Mouse (Mus musculus) lung, embryonic 16.5 days (tissue): ENCODE results near the gene Spag6. TPM values are rescaled to one million over a fixed set of nuclear protein-coding genes. Genes with fewer than 3 reads are reported as not detected.

ENCODE experiments used
- ATAC-seq: fragments of 200-750 bp; cut with Nextera tagmentation; 2 replicates; pipeline ENCODE4 v1.8.0; 2017; ENCODE audit warnings: low read depth, mild to moderate bottlenecking, moderate library complexity
- H3K27ac ChIP-seq: fragments of 300-500 bp; sonication (generic); 2 replicates; pipeline ENCODE4 v1.5.1; 2014; ENCODE audit warnings: mild to moderate bottlenecking, control low read depth, low read length
- H3K27me3 ChIP-seq: fragments of 300-500 bp; sonication (generic); 2 replicates; pipeline ENCODE4 v1.6.1; 2014; ENCODE audit warnings: low read depth, low read length, mixed read lengths; ENCODE audit not compliant: control insufficient read depth, insufficient read depth
- H3K36me3 ChIP-seq: fragments of 300-500 bp; sonication (generic); 2 replicates; pipeline ENCODE4 v1.6.1; 2014; ENCODE audit warnings: low read length; ENCODE audit not compliant: control insufficient read depth, insufficient read depth
- H3K4me1 ChIP-seq: fragments of 300-500 bp; sonication (generic); replicated peaks from 2 replicates; pipeline ENCODE4 v1.6.1; 2014; ENCODE audit warnings: low read length, mixed read lengths; ENCODE audit not compliant: control insufficient read depth, insufficient read depth
- H3K4me2 ChIP-seq: fragments of 300-500 bp; sonication (generic); 2 replicates; pipeline ENCODE4 v1.6.1; 2014; ENCODE audit warnings: low read depth, low read length, control low read depth
- H3K4me3 ChIP-seq: fragments of 300-500 bp; sonication (generic); 2 replicates; pipeline ENCODE4 v1.5.1; 2014; ENCODE audit warnings: mild to moderate bottlenecking, low read length, control low read depth
- H3K9ac ChIP-seq: fragments of 300-500 bp; sonication (generic); 2 replicates; pipeline ENCODE4 v1.6.1; 2014; ENCODE audit warnings: low read length, control low read depth
- H3K9me3 ChIP-seq: fragments of 300-500 bp; sonication (generic); 2 replicates; pipeline ENCODE4 v1.6.1; 2016; ENCODE audit warnings: low read length; ENCODE audit not compliant: control insufficient read depth
- WGBS: fragments of 180-500 bp; shearing (Covaris S2); extraction: QIAGEN DNeasy Blood & Tissue Kit; methylation state at CpG from one replicate; pipeline ENCODE4 v1.1.7; 2014; 5-methylcytosine and 5-hydroxymethylcytosine counted together
- polyA plus RNA-seq: library from polyadenylated mRNA; unstranded; fragments of >200 nt; fragmentation: Nextera tagmentation; extraction: Ambion mirVana; gene quantifications from 2 replicates; pipeline ENCODE4 v1.2.1, GENCODE M21; 2015

The Spag6 gene
- polyA plus RNA-seq, 1 experiment from 2014 or later, result 0.15 TPM

- no peak for ATAC-seq
- Histone ChIP-seq H3K4me2 (no peak overlapping the region), H3K4me3 (no peak overlapping the region), H3K36me3 (no peaks in the 10 kb centered on the region), H3K9me3 (0 out of 2 replicates have a peak, but pooled peaks cover 4% of the 10 kb centered on the region), H3K27ac (no peak overlapping the region), H3K4me1 (peaks cover 22% of the 10 kb centered on the region), H3K27me3 (peaks cover 47% of the 10 kb centered on the region), H3K9ac (no peak overlapping the region)
Measured at GRCm38 (mm10) chr2:18692031-18692430, 1.8 kb upstream of the Spag6 start.

GRCm38 (mm10) chr2:18692548-18692947 lies 1.3 kb upstream of the Spag6 start:
- Histone ChIP-seq H3K9ac (no peak overlapping the region), H3K36me3 (no peaks in the 10 kb centered on the region), H3K27me3 (peaks cover 42% of the 10 kb centered on the region), H3K4me3 (no peak overlapping the region), H3K27ac (no peak overlapping the region), H3K4me2 (no peak overlapping the region), H3K9me3 (0 out of 2 replicates have a peak, but pooled peaks cover 4% of the 10 kb centered on the region), H3K4me1 (peaks cover 22% of the 10 kb centered on the region)
- WGBS, result 4% methylated on average over 1 of the region's 1 CpGs
- ATAC-seq, result no peak

- ATAC-seq, result no peak
- H3K9ac ChIP-seq, result no peak overlapping the region; the same call in 1 of the 2 replicates
- peaks cover 23% of the 10 kb centered on the region for H3K4me1 ChIP-seq
- no peaks in the 10 kb centered on the region for H3K36me3 ChIP-seq
- 3% methylated on average over 5 of the region's 5 CpGs for WGBS
- H3K4me3 ChIP-seq, result peak overlapping the region; percentile 79
- 0 out of 2 replicates have a peak, but pooled peaks cover 1% of the 10 kb centered on the region for H3K9me3 ChIP-seq
- peaks cover 41% of the 10 kb centered on the region for H3K27me3 ChIP-seq
- H3K27ac ChIP-seq, result no peak overlapping the region
- H3K4me2 ChIP-seq, result peak overlapping the region; percentile 89
Measured at GRCm38 (mm10) chr2:18693491-18693870, 351 bp upstream of the Spag6 start.

GRCm38 (mm10) chr2:18694611-18694950 lies 749 bp downstream of the Spag6 start:
- peak overlapping the region; percentile 75; the same call in 1 of the 2 replicates for H3K27ac ChIP-seq

GRCm38 (mm10) chr2:18695163-18695562 lies 1.3 kb downstream of the Spag6 start:
- WGBS, result 4% methylated on average over 8 of the region's 8 CpGs
- Histone ChIP-seq H3K4me1 (peaks cover 16% of the 10 kb centered on the region; the same call in 1 of the 2 replicates), H3K4me2 (no peak overlapping the region), H3K9ac (no peak overlapping the region), H3K27ac (no peak overlapping the region), H3K4me3 (peak overlapping the region; percentile 79), H3K9me3 (no peaks in the 10 kb centered on the region), H3K27me3 (peaks cover 42% of the 10 kb centered on the region), H3K36me3 (no peaks in the 10 kb centered on the region)
- no peak for ATAC-seq

More at GRCm38 (mm10) chr2:18694611-18694950, 749 bp downstream of the Spag6 start:
- peak overlapping the region; percentile 97 for H3K9ac ChIP-seq
- H3K27me3 ChIP-seq, result peaks cover 41% of the 10 kb centered on the region
- H3K9me3 ChIP-seq, result no peaks in the 10 kb centered on the region
- H3K4me3 ChIP-seq, result peak overlapping the region; percentile 79
- peak; percentile 27 for ATAC-seq
- H3K4me1 ChIP-seq, result peaks cover 19% of the 10 kb centered on the region; the same call in 1 of the 2 replicates
- no peaks in the 10 kb centered on the region for H3K36me3 ChIP-seq
- H3K4me2 ChIP-seq, result peak overlapping the region; percentile 89
- 0% methylated on average over 20 of the region's 20 CpGs for WGBS

- peaks cover 41% of the 10 kb centered on the region for H3K27me3 ChIP-seq
- no peak overlapping the region for H3K4me3 ChIP-seq
- H3K9me3 ChIP-seq, result no peaks in the 10 kb centered on the region
- WGBS, result 6% methylated on average over 7 of the region's 7 CpGs
- no peak for ATAC-seq
- no peaks in the 10 kb centered on the region for H3K36me3 ChIP-seq
- H3K4me1 ChIP-seq, result peaks cover 13% of the 10 kb centered on the region; the same call in 1 of the 2 replicates
- H3K4me2 ChIP-seq, result no peak overlapping the region
- no peak overlapping the region for H3K27ac ChIP-seq
- H3K9ac ChIP-seq, result no peak overlapping the region
Measured at GRCm38 (mm10) chr2:18695629-18696150, 1.9 kb downstream of the Spag6 start.

- H3K36me3 ChIP-seq, result no peaks in the 10 kb centered on the region
- no peak overlapping the region for H3K4me2 ChIP-seq
- H3K27me3 ChIP-seq, result peaks cover 43% of the 10 kb centered on the region
- no peaks in the 10 kb centered on the region for H3K9me3 ChIP-seq
- H3K4me3 ChIP-seq, result no peak overlapping the region
- 4% methylated on average over 4 of the region's 4 CpGs for WGBS
- H3K4me1 ChIP-seq, result peaks cover 13% of the 10 kb centered on the region; the same call in 1 of the 2 replicates
- H3K27ac ChIP-seq, result no peak overlapping the region
- no peak overlapping the region for H3K9ac ChIP-seq
- ATAC-seq, result no peak
Measured at GRCm38 (mm10) chr2:18697591-18698244, 3.9 kb downstream of the Spag6 start.

GRCm38 (mm10) chr2:18698663-18699385 lies 5.0 kb downstream of the Spag6 start:
- Histone ChIP-seq H3K4me1 (peaks cover 11% of the 10 kb centered on the region; the same call in 1 of the 2 replicates), H3K4me3 (peak overlapping the region; percentile 23), H3K9me3 (no peaks in the 10 kb centered on the region), H3K4me2 (peak overlapping the region; percentile 22; the same call in 1 of the 2 replicates), H3K27ac (no peak overlapping the region), H3K9ac (no peak overlapping the region), H3K27me3 (peaks cover 40% of the 10 kb centered on the region), H3K36me3 (no peaks in the 10 kb centered on the region)
- ATAC-seq, result no peak
- under 1% methylated on average over 55 of the region's 56 CpGs for WGBS

GRCm38 (mm10) chr2:18699401-18699990 lies 5.7 kb downstream of the Spag6 start:
- Histone ChIP-seq H3K9ac (no peak overlapping the region), H3K27me3 (peaks cover 43% of the 10 kb centered on the region), H3K4me2 (no peak overlapping the region), H3K9me3 (no peaks in the 10 kb centered on the region), H3K36me3 (no peaks in the 10 kb centered on the region), H3K27ac (no peak overlapping the region), H3K4me1 (peaks cover 11% of the 10 kb centered on the region; the same call in 1 of the 2 replicates), H3K4me3 (no peak overlapping the region)
- 1% methylated on average over 11 of the region's 11 CpGs for WGBS
- no peak for ATAC-seq
